Mouse (Mus musculus) MEL (cell line): ENCODE results near the gene Aven.

Experiments
- CTCF ChIP-seq, 3 experiments: IDR thresholded peaks in 2 of 3; conservative IDR thresholded peaks in 1 of 3; 2 replicates each; pipeline ENCODE4 v1.5.1; 2011 to 2012; ENCODE audit warnings: low read length in 3 of 3, low read depth in 2 of 3, mild to moderate bottlenecking in 2 of 3, improper control_type of control experiment in 1 of 3, inconsistent platforms in 1 of 3, mixed read lengths in 1 of 3, moderate library complexity in 1 of 3; ENCODE audit not compliant: control insufficient read depth in 1 of 3, insufficient read depth in 1 of 3, poor library complexity in 1 of 3, severe bottlenecking in 1 of 3
- ETS1 ChIP-seq: IDR thresholded peaks from 2 replicates; pipeline ENCODE4 v1.6.1; 2012; ENCODE audit warnings: low read depth, mild to moderate bottlenecking, inconsistent platforms, low read length, improper control_type of control experiment, moderate library complexity
- GABPA ChIP-seq: IDR thresholded peaks from 2 replicates; pipeline ENCODE4 v1.6.1; 2012; ENCODE audit warnings: low read depth, mild to moderate bottlenecking, inconsistent platforms, low read length, improper control_type of control experiment, moderate library complexity
- POLR2A ChIP-seq, 2 experiments: IDR thresholded peaks; 2 replicates each; pipeline ENCODE4 v1.6.1; 2011 to 2012; ENCODE audit warnings: low read length in 2 of 2, mild to moderate bottlenecking in 2 of 2, control low read depth in 1 of 2, improper control_type of control experiment in 1 of 2, low read depth in 1 of 2, moderate library complexity in 1 of 2; ENCODE audit not compliant: control insufficient read depth in 1 of 2, insufficient read depth in 1 of 2, poor library complexity in 1 of 2
- POLR2AphosphoS2 ChIP-seq: IDR thresholded peaks from 2 replicates; pipeline ENCODE4 v1.6.1; 2011; ENCODE audit warnings: low read length, improper control_type of control experiment
- RAD21 ChIP-seq: IDR thresholded peaks from 2 replicates; pipeline ENCODE4 v1.6.1; 2011; ENCODE audit warnings: mild to moderate bottlenecking, low read depth, low read length, improper control_type of control experiment
- TCF12 ChIP-seq: IDR thresholded peaks from 2 replicates; pipeline ENCODE4 v1.6.1; 2014; ENCODE audit warnings: low read depth, mild to moderate bottlenecking, inconsistent platforms, low read length, improper control_type of control experiment, moderate library complexity
- USF2 ChIP-seq, 2 experiments: IDR thresholded peaks; 2 replicates each; pipeline ENCODE4 v1.6.1; 2011 to 2012; ENCODE audit warnings: improper control_type of control experiment in 2 of 2, low read length in 2 of 2, borderline replicate concordance in 1 of 2, inconsistent platforms in 1 of 2, low read depth in 1 of 2, mild to moderate bottlenecking in 1 of 2; ENCODE audit not compliant: insufficient read depth in 1 of 2

DNA sequence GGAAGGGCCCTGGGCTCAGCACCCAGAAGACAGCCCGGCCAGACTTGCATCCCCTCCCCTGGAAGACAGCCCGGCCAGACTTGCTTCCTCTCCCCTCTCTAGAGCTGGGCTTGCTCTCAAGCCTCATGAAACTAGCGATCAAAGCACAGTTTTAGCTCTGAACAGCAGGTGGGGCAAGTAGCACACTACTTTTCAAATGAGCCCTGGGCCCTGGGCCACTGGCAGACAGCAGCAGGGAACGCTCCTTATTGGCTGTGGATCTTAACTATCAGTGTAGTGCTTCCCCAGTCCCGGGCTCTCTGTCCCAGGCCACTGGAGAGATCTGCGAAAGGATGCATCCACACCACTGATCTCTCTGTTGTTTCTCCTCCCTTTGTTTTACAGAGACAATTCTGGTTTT, 8.4 kb downstream of the Aven start:
- TF ChIP-seq POLR2AphosphoS2 (no peak), TCF12 (no peak), GABPA (no peak), CTCF (IDR thresholded peaks at IDR 0.05 in 2 of 3, conservative IDR thresholded peaks at IDR 0.05 in 1 of 3; ENCODE audit: control insufficient read depth in 1 of 3, insufficient read depth in 1 of 3, low read depth in 2 of 3, low read length in 3 of 3, poor library complexity in 1 of 3, severe bottlenecking in 1 of 3) (peak; percentile 48 to 94 (median 73); a peak in 5 of 6 replicates), POLR2A (IDR thresholded peaks at IDR 0.05; ENCODE audit: control insufficient read depth in 1 of 2, insufficient read depth in 1 of 2, low read depth in 1 of 2, low read length in 2 of 2, poor library complexity in 1 of 2) (no peak), ETS1 (no peak), RAD21 (peak; percentile 94), USF2 (IDR thresholded peaks at IDR 0.05; ENCODE audit: borderline replicate concordance in 1 of 2, insufficient read depth in 1 of 2, low read depth in 1 of 2, low read length in 2 of 2) (no peak)
